Mouse (Mus musculus) neural tube, embryonic 13.5 days (tissue): ENCODE data around the gene S1pr2. TPM values are rescaled to one million over a fixed set of nuclear protein-coding genes. Genes with fewer than 3 reads are reported as not detected.

ENCODE experiments used
- ATAC-seq: fragments of 200-750 bp; cut with Nextera tagmentation; 2 replicates; pipeline ENCODE4 v1.8.0; 2017; ENCODE audit warnings: low read depth, mild to moderate bottlenecking, moderate TSS enrichment, moderate library complexity
- H3K27ac ChIP-seq: fragments of 300-500 bp; sonication (generic); replicated peaks from 2 replicates; pipeline ENCODE4 v1.5.1; 2015; ENCODE audit warnings: moderate library complexity, mild to moderate bottlenecking, inconsistent platforms
- H3K27me3 ChIP-seq: fragments of 300-500 bp; sonication (generic); 2 replicates; pipeline ENCODE4 v1.6.1; 2015; ENCODE audit warnings: mild to moderate bottlenecking, inconsistent platforms
- H3K36me3 ChIP-seq: fragments of 300-500 bp; sonication (generic); 2 replicates; pipeline ENCODE4 v1.6.1; 2015; ENCODE audit warnings: mild to moderate bottlenecking, inconsistent platforms
- H3K4me1 ChIP-seq: fragments of 300-500 bp; sonication (generic); replicated peaks from 2 replicates; pipeline ENCODE4 v1.6.1; 2015; ENCODE audit warnings: inconsistent platforms
- H3K4me2 ChIP-seq: fragments of 300-500 bp; sonication (generic); 2 replicates; pipeline ENCODE4 v1.6.1; 2015; ENCODE audit warnings: inconsistent platforms, mild to moderate bottlenecking, moderate library complexity
- H3K4me3 ChIP-seq: fragments of 300-500 bp; sonication (generic); 2 replicates; pipeline ENCODE4 v1.5.1; 2015; ENCODE audit warnings: mild to moderate bottlenecking, inconsistent platforms
- H3K9ac ChIP-seq: fragments of 300-500 bp; sonication (generic); 2 replicates; pipeline ENCODE4 v1.6.1; 2015; ENCODE audit warnings: moderate library complexity, mild to moderate bottlenecking, inconsistent platforms
- H3K9me3 ChIP-seq: fragments of 300-500 bp; sonication (generic); 2 replicates; pipeline ENCODE4 v1.6.1; 2016; ENCODE audit warnings: inconsistent platforms
- WGBS: fragments of 180-500 bp; shearing (Covaris S2); methylation state at CpG from one replicate; pipeline ENCODE4 v1.1.7; 2015; 5-methylcytosine and 5-hydroxymethylcytosine counted together
- polyA plus RNA-seq: library from polyadenylated mRNA; unstranded; fragments of >200 nt; fragmentation: Nextera tagmentation; extraction: Ambion mirVana; gene quantifications from 2 replicates; pipeline ENCODE4 v1.2.1, GENCODE M21; 2015

Gene S1pr2
- polyA plus RNA-seq: 9.9 and 10.1 TPM in 2 replicates

DNA sequence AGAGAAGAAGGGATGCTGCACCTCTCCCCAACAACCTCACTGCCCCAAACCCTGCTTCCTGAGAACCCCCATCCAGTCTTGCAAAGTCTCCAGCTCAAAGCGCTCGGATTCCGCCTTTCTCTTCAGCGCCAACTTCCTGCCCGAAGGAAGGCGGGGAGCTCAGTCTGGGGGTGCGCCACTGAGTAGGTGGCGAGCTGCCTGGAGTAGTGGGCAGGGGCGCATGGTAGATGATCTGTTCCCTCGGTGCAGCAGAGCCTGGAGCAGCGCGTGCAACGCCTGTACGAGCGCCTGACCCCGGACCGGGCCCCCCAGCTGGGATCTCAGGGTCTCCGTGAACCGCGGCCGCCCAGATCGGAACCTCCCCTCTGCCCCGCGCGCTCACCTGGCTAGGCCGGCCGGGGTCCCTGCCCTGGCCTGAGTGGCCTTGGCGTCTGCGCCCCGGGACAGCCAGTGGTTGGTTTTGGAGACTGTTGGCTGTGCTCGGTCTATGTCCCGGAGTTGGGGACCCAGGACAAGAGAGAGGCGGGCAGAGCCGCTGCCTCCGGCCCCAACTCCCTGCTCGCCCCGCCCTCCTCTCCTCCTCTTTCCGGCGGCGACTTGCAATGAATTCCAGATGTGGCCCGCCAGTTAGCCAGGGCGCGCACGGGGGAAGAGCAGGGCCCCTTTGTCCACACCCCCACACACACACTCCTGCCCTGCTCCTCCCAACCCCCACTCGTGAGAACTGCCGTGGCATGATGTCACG is at the start of gene S1pr2:
Gene S1pr2 (minus strand): TSS at position 566 of the 745 bp plus-strand sequence.
- no peaks in the 10 kb centered on the region for H3K9me3 ChIP-seq
- ATAC-seq: peak; percentile 66
- H3K4me2 ChIP-seq: peak within 1 kb of the TSS; percentile 97
- H3K4me3 ChIP-seq: peak within 1 kb of the TSS; percentile 76
- H3K27ac ChIP-seq: peak within 1 kb of the TSS; percentile 74
- peaks cover 6% of the 10 kb centered on the region; the same call in 1 of the 2 replicates for H3K27me3 ChIP-seq
- peaks cover 44% of the 10 kb centered on the region for H3K4me1 ChIP-seq
- under 1% methylated on average over 42 of the region's 47 CpGs for WGBS
- H3K36me3 ChIP-seq: no peaks in the 10 kb centered on the region
- H3K9ac ChIP-seq: peak within 1 kb of the TSS; percentile 88

DNA sequence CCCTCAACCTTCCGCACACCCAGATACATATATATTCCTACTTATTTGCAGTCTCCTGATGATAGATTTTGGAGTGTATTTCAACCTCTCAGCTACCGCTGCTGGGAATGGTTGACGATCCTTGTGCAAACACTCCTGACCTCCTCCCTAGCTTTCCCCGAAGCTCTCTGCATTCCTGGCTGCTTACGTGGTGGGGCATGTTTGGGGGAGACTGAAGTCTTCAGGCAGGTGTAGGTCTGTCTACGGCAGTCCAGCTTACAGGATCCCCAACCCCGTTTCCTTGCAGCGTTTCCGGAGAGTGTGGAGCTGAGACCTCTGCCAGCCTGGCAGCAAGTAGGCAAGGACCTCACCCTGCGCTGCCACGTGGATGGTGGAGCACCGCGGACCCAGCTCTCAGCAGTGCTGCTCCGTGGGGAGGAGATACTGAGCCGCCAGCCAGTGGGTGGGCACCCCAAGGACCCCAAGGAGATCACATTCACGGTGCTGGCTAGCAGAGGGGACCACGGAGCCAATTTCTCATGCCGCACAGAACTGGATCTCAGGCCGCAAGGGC is 48.8 kb upstream of the S1pr2 start:
- ATAC-seq: no peak
- H3K36me3 ChIP-seq: no peaks in the 10 kb centered on the region

DNA sequence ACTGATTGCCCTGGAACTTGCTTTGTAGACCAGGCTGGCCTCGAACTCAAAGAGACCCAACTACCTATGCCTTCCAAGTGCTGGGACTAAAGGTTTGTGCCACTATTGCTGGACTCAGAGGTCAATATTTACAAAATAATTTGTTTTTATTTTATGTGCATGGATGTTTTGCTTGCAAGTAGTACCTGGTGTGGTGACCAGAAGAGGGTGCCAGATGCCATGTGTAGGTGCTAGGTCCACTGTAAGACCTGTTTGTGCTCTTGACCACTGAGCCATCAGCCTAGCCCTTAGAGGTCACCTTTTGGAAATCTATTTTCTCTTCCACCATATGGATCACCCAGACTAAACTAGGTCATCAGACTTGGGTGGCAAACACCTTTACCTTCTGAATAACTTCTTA is 46.1 kb upstream of the S1pr2 start:
- WGBS: 87% methylated on average over 1 of the region's 1 CpGs
- Histone ChIP-seq H3K9ac (no peak overlapping the region), H3K4me2 (no peak overlapping the region), H3K4me3 (no peak overlapping the region), H3K27ac (no peak overlapping the region), H3K9me3 (no peaks in the 10 kb centered on the region), H3K27me3 (peaks cover 51% of the 10 kb centered on the region), H3K4me1 (peaks cover 5% of the 10 kb centered on the region), H3K36me3 (no peaks in the 10 kb centered on the region)
- ATAC-seq: no peak

More for the DNA sequence above, 48.8 kb upstream of the S1pr2 start:
- Histone ChIP-seq H3K27me3 (peaks cover 59% of the 10 kb centered on the region), H3K4me1 (peaks cover 23% of the 10 kb centered on the region), H3K9me3 (no peaks in the 10 kb centered on the region), H3K27ac (no peak overlapping the region), H3K4me2 (no peak overlapping the region), H3K9ac (no peak overlapping the region), H3K4me3 (no peak overlapping the region)
- WGBS: 75% methylated on average over 19 of the region's 19 CpGs

DNA sequence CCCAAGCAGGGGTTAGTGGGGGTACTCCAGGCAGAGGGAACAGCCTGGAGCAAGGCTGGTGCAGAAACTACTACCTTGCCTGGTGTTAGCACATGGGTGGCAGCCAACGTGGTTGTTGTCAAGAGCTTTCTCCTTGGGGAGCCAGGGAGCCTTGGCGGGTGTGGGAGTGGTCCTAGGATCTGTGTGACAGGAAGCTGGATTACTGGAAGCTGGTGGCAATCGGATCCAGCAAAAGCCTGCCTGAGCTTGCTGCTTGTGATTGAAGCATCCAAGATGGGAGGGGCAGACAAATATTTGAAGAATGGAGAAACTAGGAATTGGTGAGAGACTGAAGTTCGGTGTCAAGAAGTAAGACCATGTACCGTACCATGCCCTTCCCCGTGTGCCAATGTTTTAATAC is 45.7 kb upstream of the S1pr2 start:
- Histone ChIP-seq H3K4me3 (no peak overlapping the region), H3K4me2 (no peak overlapping the region), H3K27ac (no peak overlapping the region), H3K4me1 (0 out of 2 replicates have a peak, but pooled peaks cover 1% of the 10 kb centered on the region), H3K9me3 (no peaks in the 10 kb centered on the region), H3K27me3 (peaks cover 51% of the 10 kb centered on the region), H3K9ac (no peak overlapping the region), H3K36me3 (no peaks in the 10 kb centered on the region)
- ATAC-seq: no peak
- 67% methylated on average over 6 of the region's 6 CpGs for WGBS

DNA sequence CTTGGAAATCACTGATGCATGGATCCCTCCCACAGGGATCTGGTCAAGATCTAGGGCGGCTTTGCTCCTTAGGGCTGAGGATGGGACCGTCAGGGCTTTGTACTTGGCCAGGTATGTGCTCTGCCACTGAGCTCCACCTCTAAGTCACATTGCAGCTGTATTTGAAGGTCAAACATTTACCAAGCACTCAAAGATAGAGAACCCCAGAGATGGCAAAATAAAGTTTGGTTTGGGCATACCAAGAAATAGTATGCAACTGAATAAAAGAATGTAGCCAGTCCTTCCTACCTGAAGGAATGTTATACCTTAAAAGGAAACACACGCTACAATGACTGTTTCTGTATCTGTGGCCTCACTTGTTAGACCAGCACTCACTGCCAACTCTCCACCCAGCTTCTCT is 44.8 kb upstream of the S1pr2 start:
- 80% methylated on average over 3 of the region's 3 CpGs for WGBS
- Histone ChIP-seq H3K4me3 (no peak overlapping the region), H3K9ac (no peak overlapping the region), H3K4me2 (no peak overlapping the region), H3K9me3 (no peaks in the 10 kb centered on the region), H3K27me3 (peaks cover 51% of the 10 kb centered on the region), H3K36me3 (no peaks in the 10 kb centered on the region), H3K27ac (no peak overlapping the region), H3K4me1 (no peaks in the 10 kb centered on the region)
- no peak for ATAC-seq

DNA sequence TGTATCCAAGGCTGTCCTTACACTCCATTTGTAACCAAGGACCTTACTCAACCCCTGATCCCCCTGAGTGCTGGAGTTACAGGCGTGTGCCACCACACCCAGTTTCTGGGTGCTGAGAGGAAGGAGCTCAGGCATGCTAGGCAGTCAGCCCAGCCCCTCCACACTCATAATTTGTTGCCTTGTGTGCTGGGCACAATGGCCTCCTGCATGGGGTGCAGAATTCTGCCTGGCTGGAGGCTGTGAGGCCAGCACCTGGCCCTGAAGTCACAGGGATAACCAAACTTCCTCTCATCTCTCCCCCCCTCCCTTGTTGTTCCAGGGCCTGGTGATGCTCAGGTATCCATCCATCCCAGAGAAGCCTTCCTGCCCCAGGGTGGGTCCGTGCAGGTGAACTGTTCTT is 42.0 kb upstream of the S1pr2 start:
- H3K4me1 ChIP-seq: peaks cover 10% of the 10 kb centered on the region
- no peak for ATAC-seq
- WGBS: 64% methylated on average over 2 of the region's 2 CpGs

DNA sequence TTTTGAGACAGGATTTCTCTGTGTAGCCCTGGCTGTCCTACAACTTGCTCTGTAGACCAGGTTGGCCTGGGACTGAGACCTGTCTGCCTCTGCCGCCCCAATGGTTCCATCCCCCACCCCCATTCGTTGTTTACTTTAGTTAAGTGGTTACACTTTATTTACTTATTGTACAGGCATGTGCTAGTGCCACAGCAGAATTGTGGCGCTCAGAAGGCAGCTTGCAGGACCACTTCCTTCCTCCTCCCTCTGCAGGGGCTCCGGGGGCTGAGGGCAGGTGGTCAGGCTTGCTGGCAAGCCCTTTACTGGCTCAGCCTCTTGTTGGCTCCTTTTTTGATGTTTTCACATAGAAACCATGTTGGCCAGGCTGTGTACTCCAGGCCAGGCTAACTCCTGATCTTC is 40.6 kb upstream of the S1pr2 start:
- no peak overlapping the region; the same call in 1 of the 2 replicates for H3K4me3 ChIP-seq
- H3K9me3 ChIP-seq: no peaks in the 10 kb centered on the region
- no peak for ATAC-seq
- H3K36me3 ChIP-seq: no peaks in the 10 kb centered on the region
- H3K27me3 ChIP-seq: peaks cover 79% of the 10 kb centered on the region
- no peak overlapping the region for H3K9ac ChIP-seq
- no peak overlapping the region for H3K27ac ChIP-seq
- peaks cover 10% of the 10 kb centered on the region for H3K4me1 ChIP-seq
- no peak overlapping the region for H3K4me2 ChIP-seq
- WGBS: 36% methylated on average over 4 of the region's 4 CpGs

More for the DNA sequence above, 42.0 kb upstream of the S1pr2 start:
- Histone ChIP-seq H3K9ac (no peak overlapping the region), H3K27ac (no peak overlapping the region), H3K4me3 (no peak overlapping the region), H3K9me3 (no peaks in the 10 kb centered on the region), H3K4me2 (no peak overlapping the region), H3K36me3 (no peaks in the 10 kb centered on the region), H3K27me3 (peaks cover 67% of the 10 kb centered on the region)

DNA sequence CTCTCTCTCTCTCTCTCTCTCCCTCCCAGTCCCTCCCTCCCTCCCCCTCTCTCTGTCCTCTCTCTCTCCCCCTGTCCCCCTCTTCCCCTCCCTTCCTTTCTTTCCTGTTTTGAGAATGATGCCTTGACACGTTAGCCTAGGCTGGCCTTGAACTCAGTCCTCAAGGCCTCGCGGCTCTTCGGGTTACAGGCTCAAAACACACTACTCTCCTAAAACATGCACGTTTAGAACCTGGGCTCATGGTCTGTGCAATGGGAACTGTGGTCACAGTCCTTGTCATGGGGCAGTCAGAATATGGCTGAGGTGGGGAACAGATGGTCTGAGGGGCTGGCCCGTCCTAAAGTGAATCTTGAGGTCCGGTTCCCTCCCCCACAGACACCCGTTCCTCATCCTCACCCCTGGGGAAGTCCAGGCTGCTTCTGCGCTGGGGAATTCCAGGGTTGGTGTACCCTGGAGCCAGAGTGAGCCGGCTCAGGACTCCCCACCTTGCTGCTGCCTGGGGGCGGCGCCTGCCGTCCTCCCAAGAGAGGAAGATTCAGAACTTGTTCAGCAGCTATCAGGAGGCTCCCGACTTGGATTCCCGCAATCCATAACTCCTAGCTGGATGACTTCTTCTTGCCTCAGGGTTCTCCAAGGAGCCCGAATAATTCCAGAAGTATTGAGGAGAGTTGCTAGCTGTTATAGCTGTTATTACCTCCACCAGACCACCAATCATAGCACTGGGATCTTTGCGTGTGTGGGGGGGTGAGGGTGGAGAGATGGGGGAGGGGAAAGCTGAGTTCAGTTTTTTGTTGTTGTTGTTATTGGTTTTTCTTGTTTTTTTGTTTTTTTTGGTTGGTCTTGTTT is 40.0 kb upstream of the S1pr2 start:
- H3K4me2 ChIP-seq: peak overlapping the region; percentile 47; the same call in 1 of the 2 replicates
- 6% methylated on average over 17 of the region's 17 CpGs for WGBS
- H3K27ac ChIP-seq: no peak overlapping the region
- peaks cover 79% of the 10 kb centered on the region for H3K27me3 ChIP-seq
- peak overlapping the region; percentile 25 for H3K4me3 ChIP-seq
- H3K4me1 ChIP-seq: peaks cover 10% of the 10 kb centered on the region
- no peak for ATAC-seq
- no peaks in the 10 kb centered on the region for H3K9me3 ChIP-seq
- no peaks in the 10 kb centered on the region for H3K36me3 ChIP-seq
- no peak overlapping the region for H3K9ac ChIP-seq

DNA sequence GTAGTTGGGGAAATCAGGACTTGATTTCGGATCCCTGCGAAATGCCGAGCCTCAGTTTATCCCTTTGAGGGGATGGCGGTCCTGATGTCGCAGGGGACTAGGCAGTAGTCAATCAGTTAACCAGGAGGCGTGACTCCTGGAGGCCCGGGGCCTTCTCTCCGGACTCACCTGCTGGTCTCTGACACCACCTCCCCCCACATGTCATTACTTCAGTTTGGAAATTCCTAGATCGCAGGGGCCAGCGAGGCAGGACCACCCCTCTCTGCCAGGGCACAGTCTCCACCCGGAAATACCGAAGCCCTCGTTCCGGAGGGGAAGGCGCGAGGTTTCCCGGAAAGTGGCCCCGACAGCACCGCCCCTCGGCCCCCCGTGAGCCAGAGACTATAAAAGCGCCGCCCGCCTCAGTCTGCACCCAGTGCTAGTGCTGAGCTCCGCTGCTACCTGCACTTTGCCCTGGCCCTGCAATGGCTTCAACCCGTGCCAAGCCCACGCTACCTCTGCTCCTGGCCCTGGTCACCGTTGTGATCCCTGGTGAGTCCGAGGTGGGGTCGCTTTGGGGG is 39.1 kb upstream of the S1pr2 start, which contains the start of gene Icam1:
Gene Icam1 (plus strand): TSS at position 415 of the 560 bp plus-strand sequence.
- peak within 1 kb of the TSS; percentile 47 for H3K4me2 ChIP-seq
- H3K4me3 ChIP-seq: peak within 1 kb of the TSS; percentile 25
- H3K27me3 ChIP-seq: peaks cover 76% of the 10 kb centered on the region
- no peaks in the 10 kb centered on the region for H3K36me3 ChIP-seq
- ATAC-seq: no peak
- H3K4me1 ChIP-seq: peaks cover 10% of the 10 kb centered on the region
- H3K27ac ChIP-seq: no peak within 1 kb of the TSS
- WGBS: under 1% methylated on average over 30 of the region's 30 CpGs
- H3K9me3 ChIP-seq: no peaks in the 10 kb centered on the region
- H3K9ac ChIP-seq: 0 out of 2 replicates have a peak within 1 kb of the TSS, but pooled peaks have one; percentile 13

DNA sequence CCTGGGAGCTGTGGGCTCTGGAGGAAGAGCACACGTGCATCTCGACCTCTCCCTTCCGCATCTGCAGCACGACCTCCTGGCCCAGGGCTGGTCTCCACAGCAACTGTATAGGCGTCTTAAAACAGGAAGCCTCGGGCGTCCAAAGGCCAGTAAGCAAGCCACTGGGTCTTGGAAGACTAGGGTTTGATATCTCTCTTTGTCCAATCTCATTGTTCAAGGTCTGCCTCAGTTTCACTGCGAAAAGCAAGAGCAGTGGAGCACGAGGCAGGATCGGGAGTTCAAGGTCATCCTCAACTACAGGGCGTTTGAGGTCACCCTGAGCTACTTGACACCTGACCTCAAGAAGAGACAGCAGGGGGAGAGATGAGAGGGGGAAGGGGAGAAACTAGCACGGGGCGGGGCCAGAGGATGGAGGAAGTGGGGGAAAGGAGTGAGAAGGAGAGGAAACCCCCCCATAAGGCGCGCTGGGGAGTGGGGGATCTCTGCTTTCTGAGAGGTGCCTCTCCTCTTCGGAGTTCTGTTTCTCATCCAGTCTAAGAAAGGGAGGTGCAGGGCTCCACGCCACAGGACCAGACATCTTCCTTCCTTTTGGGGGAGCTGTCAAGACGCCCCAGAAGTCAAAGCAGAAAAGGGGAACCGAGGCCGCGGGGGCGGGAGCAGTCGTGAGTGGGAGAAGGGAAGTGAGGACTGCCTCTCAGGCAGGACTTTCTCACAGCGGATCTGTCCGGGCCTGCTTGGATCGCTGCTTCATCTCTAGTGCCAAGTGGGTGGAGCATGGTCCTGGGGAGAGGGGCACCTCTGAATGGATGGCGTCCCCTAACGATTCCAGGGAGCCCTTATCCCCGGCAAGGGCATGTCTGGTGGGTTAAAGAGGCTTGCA is 38.4 kb upstream of the S1pr2 start:
- H3K4me1 ChIP-seq: peaks cover 10% of the 10 kb centered on the region
- no peaks in the 10 kb centered on the region for H3K36me3 ChIP-seq
- WGBS: 1% methylated on average over 28 of the region's 29 CpGs
- H3K27ac ChIP-seq: no peak overlapping the region
- peak overlapping the region; percentile 25 for H3K4me3 ChIP-seq
- no peaks in the 10 kb centered on the region for H3K9me3 ChIP-seq
- ATAC-seq: 0 out of 2 replicates have a peak, but pooled peaks have one; percentile 37
- H3K27me3 ChIP-seq: peaks cover 76% of the 10 kb centered on the region
- H3K9ac ChIP-seq: no peak overlapping the region
- peak overlapping the region; percentile 47 for H3K4me2 ChIP-seq

DNA sequence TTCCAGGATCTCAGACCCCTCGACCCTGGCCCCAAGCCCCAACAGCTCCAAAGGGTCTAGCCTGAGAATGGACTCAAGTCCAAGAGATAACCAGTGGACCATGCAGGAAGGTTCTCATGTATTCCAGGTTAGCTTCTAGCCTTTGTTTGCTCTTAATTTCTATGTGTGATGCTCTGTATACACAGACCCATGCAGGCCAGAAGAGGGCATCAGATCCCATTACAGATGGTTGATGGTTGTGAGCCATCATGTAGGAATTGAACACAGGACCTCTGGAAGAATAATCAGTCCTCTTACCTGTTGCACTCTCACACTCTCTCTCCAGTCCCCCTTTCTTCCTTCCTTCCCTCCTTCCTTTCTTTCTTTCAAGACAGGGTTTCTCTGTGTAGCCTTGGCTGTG is 35.8 kb upstream of the S1pr2 start:
- 54% methylated on average over 1 of the region's 1 CpGs for WGBS
- H3K9me3 ChIP-seq: no peaks in the 10 kb centered on the region
- H3K9ac ChIP-seq: no peak overlapping the region
- H3K4me3 ChIP-seq: no peak overlapping the region
- no peak overlapping the region for H3K4me2 ChIP-seq
- no peak for ATAC-seq
- peaks cover 10% of the 10 kb centered on the region for H3K4me1 ChIP-seq
- H3K27me3 ChIP-seq: peaks cover 54% of the 10 kb centered on the region
- H3K27ac ChIP-seq: no peak overlapping the region
- peaks cover 23% of the 10 kb centered on the region for H3K36me3 ChIP-seq
